ENCODE assay signal across 20 mouse cellular contexts in the genomic region with DNA sequence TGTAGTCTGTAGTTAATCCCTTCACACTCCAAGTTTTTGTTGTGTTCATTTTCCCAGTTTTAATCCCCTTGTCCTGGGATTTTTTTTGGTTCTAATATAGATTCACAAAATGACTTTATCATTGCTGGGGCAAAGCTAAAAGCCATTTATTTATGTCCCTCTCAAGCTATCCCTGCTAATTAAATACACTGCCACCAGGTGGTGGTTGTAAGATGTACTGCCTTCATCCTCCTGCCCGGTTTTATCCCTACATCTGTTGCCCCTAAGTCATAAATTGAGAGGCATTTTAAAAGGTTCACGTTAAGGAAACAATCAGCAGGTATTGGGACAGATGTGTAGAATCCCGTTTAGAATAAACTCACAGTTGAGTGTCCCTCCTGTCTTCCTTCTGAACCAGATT. TPM values are rescaled to one million over a fixed set of nuclear protein-coding genes. Genes with fewer than 3 reads are reported as not detected.
"Had no signal": no experiment of that assay in that cellular context is flagged by ENCODE, and none has a peak within 500 bp of the region (broad histone marks: within the 10 kb centered on the region; RNA-seq: fewer than 3 reads in every experiment).

No protein-coding gene starts in this region.

- H3K4me3 ChIP-seq: limb, embryonic 12.5 days; limb, embryonic 15.5 days; midbrain, embryonic 12.5 days; stomach, embryonic 15.5 days had no signal

- H3K4me1 ChIP-seq: limb, embryonic 12.5 days; limb, embryonic 15.5 days; midbrain, embryonic 12.5 days; stomach, embryonic 15.5 days had no signal

- H3K9me3 ChIP-seq: limb, embryonic 12.5 days; limb, embryonic 15.5 days; midbrain, embryonic 12.5 days; stomach, embryonic 15.5 days had no signal

- H3K36me3 ChIP-seq: limb, embryonic 12.5 days; limb, embryonic 15.5 days; midbrain, embryonic 12.5 days; stomach, embryonic 15.5 days had no signal

- DNase-seq: kidney, adult 11 months; kidney, adult 9 months; kidney, postnatal 36 days; left cerebral cortex, postnatal 4 days; liver, postnatal 0 days; lung, embryonic 14.5 days; right cerebral cortex, postnatal 25 days; spleen, adult 18-20 months; thymus, postnatal 25 days had no signal

- H3K4me2 ChIP-seq: limb, embryonic 12.5 days; limb, embryonic 15.5 days; liver, embryonic 11.5 days; lung, embryonic 14.5 days; midbrain, embryonic 12.5 days; stomach, embryonic 15.5 days had no signal

- ATAC-seq: liver, postnatal 0 days; lung, postnatal 0 days; midbrain, embryonic 16.5 days had no signal

- H3K9ac ChIP-seq: limb, embryonic 12.5 days; limb, embryonic 15.5 days; liver, embryonic 14.5 days; liver, postnatal 0 days; lung, embryonic 14.5 days; midbrain, embryonic 12.5 days; stomach, embryonic 15.5 days had no signal

- H3K27me3 ChIP-seq: limb, embryonic 12.5 days; limb, embryonic 15.5 days; midbrain, embryonic 12.5 days; stomach, embryonic 15.5 days had no signal

- H3K27ac ChIP-seq: limb, embryonic 12.5 days; limb, embryonic 15.5 days; liver, embryonic 14.5 days; macrophage; midbrain, embryonic 12.5 days; stomach, embryonic 15.5 days had no signal

RNA-seq across cellular contexts. Expression of a gene that starts 14.6 kb away (rescaled TPM):
- total RNA-seq: megakaryocyte, adult 5-6 weeks had no signal
- polyA plus RNA-seq: liver, embryonic 14.5 days; liver, postnatal 0 days; lung, postnatal 0 days; macrophage; thymus, postnatal 0 days had no signal
